Mouse (Mus musculus) liver, embryonic 13.5 days (tissue): ENCODE measurements around the gene Adamtsl2. TPM values are rescaled to one million over a fixed set of nuclear protein-coding genes. Genes with fewer than 3 reads are reported as not detected.

ENCODE experiments used
- ATAC-seq: fragments of 200-750 bp; cut with Nextera tagmentation; 2 replicates; pipeline ENCODE4 v1.8.0; 2017; ENCODE audit warnings: low read depth, mild to moderate bottlenecking, moderate number of reproducible peaks, moderate library complexity
- DNase-seq: peaks from one replicate; pipeline ENCODE4 v3.0.0; 2022
- H3K27ac ChIP-seq: fragments of 300-500 bp; sonication (generic); 2 replicates; pipeline ENCODE4 v1.5.1; 2015; ENCODE audit warnings: moderate library complexity, mild to moderate bottlenecking, inconsistent platforms
- H3K27me3 ChIP-seq: fragments of 300-500 bp; sonication (generic); 2 replicates; pipeline ENCODE4 v1.6.1; 2015; ENCODE audit warnings: mild to moderate bottlenecking, inconsistent platforms
- H3K36me3 ChIP-seq: fragments of 300-500 bp; sonication (generic); 2 replicates; pipeline ENCODE4 v1.6.1; 2015; ENCODE audit warnings: mild to moderate bottlenecking, inconsistent platforms
- H3K4me1 ChIP-seq: fragments of 300-500 bp; sonication (generic); replicated peaks from 2 replicates; pipeline ENCODE4 v1.6.1; 2015; ENCODE audit warnings: inconsistent platforms
- H3K4me2 ChIP-seq: fragments of 300-500 bp; sonication (generic); 2 replicates; pipeline ENCODE4 v1.6.1; 2015; ENCODE audit warnings: inconsistent platforms, mild to moderate bottlenecking, moderate library complexity
- H3K4me3 ChIP-seq: fragments of 300-500 bp; sonication (generic); replicated peaks from 2 replicates; pipeline ENCODE4 v1.5.1; 2015; ENCODE audit warnings: mild to moderate bottlenecking, inconsistent platforms
- H3K9ac ChIP-seq: fragments of 300-500 bp; sonication (generic); 2 replicates; pipeline ENCODE4 v1.6.1; 2015; ENCODE audit warnings: mild to moderate bottlenecking, inconsistent platforms
- H3K9me3 ChIP-seq: fragments of 300-500 bp; sonication (generic); replicated peaks from 2 replicates; pipeline ENCODE4 v1.6.1; 2016; ENCODE audit warnings: inconsistent platforms
- WGBS: fragments of 180-500 bp; shearing (Covaris S2); methylation state at CpG from one replicate; pipeline ENCODE4 v1.1.7; 2015; ENCODE audit not compliant: insufficient replicate concordance; 5-methylcytosine and 5-hydroxymethylcytosine counted together
- polyA plus RNA-seq: library from polyadenylated mRNA; unstranded; fragments of >200 nt; fragmentation: Nextera tagmentation; extraction: Ambion mirVana; gene quantifications from 2 replicates; pipeline ENCODE4 v1.2.1, GENCODE M21; 2015

Adamtsl2 gene
- polyA plus RNA-seq, 1 experiment from 2014 or later, result 0.65 TPM

- Histone ChIP-seq H3K36me3 (no peaks in the 10 kb centered on the region), H3K4me2 (no peak overlapping the region), H3K4me1 (peaks cover 3% of the 10 kb centered on the region; the same call in 1 of the 2 replicates), H3K4me3 (no peak overlapping the region), H3K9ac (no peak overlapping the region), H3K27me3 (no peaks in the 10 kb centered on the region), H3K9me3 (no peaks in the 10 kb centered on the region), H3K27ac (no peak overlapping the region)
- no peak for DNase-seq
- no peak for ATAC-seq
- WGBS, result 41% methylated on average over 1 of the region's 1 CpGs
Observed at GRCm38 (mm10) chr2:27089238-27089637, 10.1 kb downstream of the Adamtsl2 start.

DNA sequence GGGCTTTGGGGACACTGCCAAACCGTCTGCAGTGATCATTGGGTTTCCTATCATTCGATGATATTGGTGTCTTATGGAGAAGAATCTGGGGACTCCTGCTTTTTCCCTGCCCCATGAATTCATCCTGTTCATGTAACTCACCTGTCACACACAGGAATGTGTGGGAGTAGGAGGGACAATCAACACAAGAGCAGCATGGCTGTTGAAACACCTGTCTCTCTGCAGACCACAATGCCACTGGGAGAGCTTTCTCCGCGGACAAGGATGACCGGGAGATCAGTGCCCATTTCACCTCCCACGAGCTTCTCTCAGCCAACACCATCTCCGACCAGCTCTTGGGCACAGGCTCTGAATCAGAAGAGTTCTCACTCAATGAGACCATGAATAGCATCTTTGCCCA is 16.0 kb downstream of the Adamtsl2 start:
- Histone ChIP-seq H3K4me1 (0 out of 2 replicates have a peak, but pooled peaks cover 2% of the 10 kb centered on the region), H3K4me2 (no peak overlapping the region), H3K4me3 (no peak overlapping the region), H3K9me3 (no peaks in the 10 kb centered on the region), H3K9ac (no peak overlapping the region), H3K27ac (no peak overlapping the region), H3K36me3 (no peaks in the 10 kb centered on the region), H3K27me3 (no peaks in the 10 kb centered on the region; the same call in 1 of the 2 replicates)
- no peak for DNase-seq
- 65% methylated on average over 7 of the region's 7 CpGs for WGBS
- ATAC-seq, result no peak

DNA sequence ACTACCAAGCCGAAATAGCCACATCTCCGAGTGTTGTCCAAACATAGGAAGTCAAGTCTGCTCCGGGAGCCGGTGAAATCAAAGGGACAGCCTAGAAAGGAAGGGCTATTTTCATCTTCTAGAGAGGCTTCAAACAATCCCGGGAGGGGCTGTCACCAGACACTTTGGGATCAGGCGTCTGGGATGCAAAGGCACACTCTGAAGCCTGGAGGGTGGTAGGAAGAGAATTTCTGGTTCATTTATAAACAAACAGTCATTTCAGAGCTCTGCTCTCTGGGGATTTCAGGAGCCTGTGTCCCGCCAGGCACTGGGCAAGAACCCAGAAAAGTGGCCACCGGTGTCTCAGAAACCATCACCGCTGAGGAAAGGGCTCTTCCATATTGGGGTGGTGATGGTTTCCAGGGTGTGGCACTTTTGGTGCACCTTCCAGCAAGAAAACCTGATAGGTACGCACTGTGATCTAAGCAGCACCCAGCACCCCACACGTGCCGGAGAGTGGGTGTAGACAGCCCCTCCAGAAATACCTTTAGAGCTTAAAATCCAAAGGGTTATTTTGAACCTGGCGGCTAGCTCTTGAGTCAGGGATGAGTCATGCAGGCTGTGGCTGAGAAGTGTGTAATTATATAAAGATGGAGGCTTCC is 17.3 kb downstream of the Adamtsl2 start:
- H3K9me3 ChIP-seq, result no peaks in the 10 kb centered on the region
- no peak overlapping the region for H3K9ac ChIP-seq
- H3K4me3 ChIP-seq, result no peak overlapping the region
- no peaks in the 10 kb centered on the region; the same call in 1 of the 2 replicates for H3K27me3 ChIP-seq
- ATAC-seq, result no peak
- no peak overlapping the region for H3K27ac ChIP-seq
- DNase-seq, result no peak
- WGBS, result 44% methylated on average over 13 of the region's 13 CpGs
- H3K4me2 ChIP-seq, result no peak overlapping the region
- H3K36me3 ChIP-seq, result no peaks in the 10 kb centered on the region
- H3K4me1 ChIP-seq, result 0 out of 2 replicates have a peak, but pooled peaks cover 2% of the 10 kb centered on the region

GRCm38 (mm10) chr2:27097241-27097656 is 18.1 kb downstream of the Adamtsl2 start:
- no peak overlapping the region for H3K4me2 ChIP-seq
- WGBS, result 41% methylated on average over 6 of the region's 6 CpGs
- no peak for ATAC-seq
- H3K27ac ChIP-seq, result no peak overlapping the region
- no peak for DNase-seq
- no peaks in the 10 kb centered on the region for H3K36me3 ChIP-seq
- H3K27me3 ChIP-seq, result no peaks in the 10 kb centered on the region; the same call in 1 of the 2 replicates
- H3K4me1 ChIP-seq, result 0 out of 2 replicates have a peak, but pooled peaks cover 2% of the 10 kb centered on the region
- H3K9me3 ChIP-seq, result no peaks in the 10 kb centered on the region
- no peak overlapping the region for H3K9ac ChIP-seq
- H3K4me3 ChIP-seq, result no peak overlapping the region

DNA sequence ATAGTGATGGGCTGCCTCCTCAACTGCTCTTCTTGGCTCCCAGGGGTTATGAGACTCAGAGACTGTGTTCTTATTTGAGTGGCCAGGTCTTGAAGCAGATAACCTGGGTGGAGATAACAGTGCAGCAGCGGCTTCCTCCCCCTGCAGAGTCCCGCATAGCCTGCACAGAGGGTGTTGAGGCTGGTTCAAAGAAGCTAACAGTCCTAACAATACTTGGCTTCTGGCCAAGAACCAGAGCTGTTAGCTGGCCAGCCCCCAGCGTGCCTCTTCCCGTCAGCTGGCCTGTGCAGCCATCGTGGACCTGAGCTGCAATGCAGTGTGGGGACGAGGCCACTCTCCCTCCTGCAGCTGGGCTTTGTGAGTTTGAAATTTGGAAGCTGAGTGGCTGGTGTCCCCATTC is 18.6 kb downstream of the Adamtsl2 start:
- Histone ChIP-seq H3K9me3 (no peaks in the 10 kb centered on the region), H3K4me2 (no peak overlapping the region), H3K27me3 (no peaks in the 10 kb centered on the region; the same call in 1 of the 2 replicates), H3K9ac (no peak overlapping the region), H3K4me1 (0 out of 2 replicates have a peak, but pooled peaks cover 2% of the 10 kb centered on the region), H3K4me3 (no peak overlapping the region), H3K27ac (no peak overlapping the region), H3K36me3 (no peaks in the 10 kb centered on the region)
- WGBS, result 24% methylated on average over 6 of the region's 6 CpGs
- ATAC-seq (no peak), DNase-seq (no peak)

DNA sequence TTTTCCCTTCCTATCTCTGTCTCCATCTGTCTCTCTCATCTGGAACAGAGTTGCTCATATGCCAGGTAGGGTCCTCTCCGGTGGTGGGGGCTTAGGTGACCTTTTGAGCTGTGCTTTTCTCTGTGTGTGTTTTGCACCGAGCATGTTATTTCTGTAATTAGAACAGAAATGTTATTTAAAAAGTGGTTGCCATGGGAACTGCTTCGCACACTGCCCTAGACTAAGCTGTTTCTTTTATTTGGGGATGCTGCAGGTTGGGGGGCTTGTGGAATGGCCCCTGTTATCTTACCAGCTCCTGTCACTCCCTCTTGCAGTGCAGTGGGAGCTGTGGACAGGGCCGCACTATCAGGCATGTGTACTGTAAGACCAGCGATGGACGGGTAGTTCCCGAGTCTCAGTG is 24.4 kb downstream of the Adamtsl2 start:
- H3K4me3 ChIP-seq, result no peak overlapping the region
- DNase-seq (no peak), ATAC-seq (no peak)
- no peaks in the 10 kb centered on the region for H3K4me1 ChIP-seq
- no peaks in the 10 kb centered on the region for H3K36me3 ChIP-seq
- no peak overlapping the region for H3K4me2 ChIP-seq
- 65% methylated on average over 7 of the region's 7 CpGs for whole genome bisulfite sequencing
- no peaks in the 10 kb centered on the region for H3K27me3 ChIP-seq
- H3K27ac ChIP-seq, result no peak overlapping the region
- H3K9ac ChIP-seq, result no peak overlapping the region
- H3K9me3 ChIP-seq, result no peaks in the 10 kb centered on the region

GRCm38 (mm10) chr2:27106816-27107215 is 27.6 kb downstream of the Adamtsl2 start:
- Histone ChIP-seq H3K4me2 (no peak overlapping the region), H3K27me3 (no peaks in the 10 kb centered on the region), H3K9ac (no peak overlapping the region), H3K4me1 (no peaks in the 10 kb centered on the region), H3K4me3 (no peak overlapping the region), H3K36me3 (no peaks in the 10 kb centered on the region), H3K27ac (no peak overlapping the region), H3K9me3 (no peaks in the 10 kb centered on the region)
- no peak for ATAC-seq
- 67% methylated on average over 3 of the region's 3 CpGs for WGBS
- DNase-seq, result no peak

GRCm38 (mm10) chr2:27108144-27108543 is 29.0 kb downstream of the Adamtsl2 start:
- H3K4me2 ChIP-seq, result no peak overlapping the region
- no peak overlapping the region for H3K27ac ChIP-seq
- H3K9ac ChIP-seq, result no peak overlapping the region
- H3K36me3 ChIP-seq, result no peaks in the 10 kb centered on the region
- no peak for ATAC-seq
- 55% methylated on average over 2 of the region's 2 CpGs for WGBS
- H3K4me1 ChIP-seq, result no peaks in the 10 kb centered on the region
- no peak for DNase-seq
- H3K4me3 ChIP-seq, result no peak overlapping the region
- H3K27me3 ChIP-seq, result no peaks in the 10 kb centered on the region
- H3K9me3 ChIP-seq, result no peaks in the 10 kb centered on the region

GRCm38 (mm10) chr2:27109052-27109451 is 29.9 kb downstream of the Adamtsl2 start:
- Histone ChIP-seq H3K9me3 (no peaks in the 10 kb centered on the region), H3K9ac (no peak overlapping the region), H3K4me2 (no peak overlapping the region), H3K27ac (no peak overlapping the region), H3K4me1 (no peaks in the 10 kb centered on the region), H3K36me3 (no peaks in the 10 kb centered on the region), H3K27me3 (no peaks in the 10 kb centered on the region), H3K4me3 (no peak overlapping the region)
- ATAC-seq (no peak), DNase-seq (no peak)
- 65% methylated on average over 5 of the region's 5 CpGs for WGBS

GRCm38 (mm10) chr2:27112585-27112984 is 33.4 kb downstream of the Adamtsl2 start:
- 76% methylated on average over 20 of the region's 20 CpGs for WGBS
- no peaks in the 10 kb centered on the region for H3K27me3 ChIP-seq
- DNase-seq (no peak), ATAC-seq (no peak)
- H3K9ac ChIP-seq, result no peak overlapping the region
- H3K9me3 ChIP-seq, result no peaks in the 10 kb centered on the region
- H3K4me3 ChIP-seq, result no peak overlapping the region
- H3K4me2 ChIP-seq, result no peak overlapping the region
- H3K27ac ChIP-seq, result no peak overlapping the region
- no peaks in the 10 kb centered on the region for H3K4me1 ChIP-seq
- no peaks in the 10 kb centered on the region for H3K36me3 ChIP-seq

DNA sequence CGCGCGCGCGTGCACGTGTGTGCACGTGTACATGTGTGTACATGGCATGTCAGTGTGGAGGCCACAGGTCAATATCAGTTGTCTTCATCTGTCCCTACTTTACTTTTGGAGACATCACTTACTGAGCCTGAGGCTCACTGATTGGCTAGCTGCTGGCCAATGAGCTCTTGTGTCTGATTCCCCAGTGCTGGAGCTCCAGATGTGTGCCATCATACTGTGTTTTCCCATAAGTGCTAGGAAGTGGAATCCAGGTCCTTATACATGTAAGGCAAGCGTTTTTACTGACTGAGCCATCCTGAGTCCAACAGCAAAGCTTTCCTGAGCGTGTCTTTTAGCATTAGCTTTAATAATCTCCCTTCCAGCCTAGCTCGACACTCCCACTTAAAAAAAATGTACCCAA is 35.0 kb downstream of the Adamtsl2 start:
- no peak for ATAC-seq
- Histone ChIP-seq H3K4me3 (no peak overlapping the region), H3K9ac (no peak overlapping the region), H3K4me2 (no peak overlapping the region), H3K36me3 (no peaks in the 10 kb centered on the region), H3K9me3 (no peaks in the 10 kb centered on the region), H3K4me1 (no peaks in the 10 kb centered on the region), H3K27ac (no peak overlapping the region), H3K27me3 (no peaks in the 10 kb centered on the region)
- DNase-seq, result no peak
- 74% methylated on average over 10 of the region's 10 CpGs for WGBS

- no peak for DNase-seq
- ATAC-seq, result no peak
- WGBS, result 46% methylated on average over 4 of the region's 4 CpGs
- no peaks in the 10 kb centered on the region for H3K9me3 ChIP-seq
- no peak overlapping the region for H3K9ac ChIP-seq
- H3K4me2 ChIP-seq, result no peak overlapping the region
- H3K4me1 ChIP-seq, result no peaks in the 10 kb centered on the region
- no peak overlapping the region for H3K4me3 ChIP-seq
- no peak overlapping the region for H3K27ac ChIP-seq
- no peaks in the 10 kb centered on the region for H3K27me3 ChIP-seq
- no peaks in the 10 kb centered on the region for H3K36me3 ChIP-seq
Observed at GRCm38 (mm10) chr2:27118452-27118851, 39.3 kb downstream of the Adamtsl2 start.
